Mouse (Mus musculus): ENCODE measurements around the gene Lrrc28. TPM values are rescaled to one million over a fixed set of nuclear protein-coding genes. Genes with fewer than 3 reads are reported as not detected.

Lrrc28 gene
- total and polyA plus RNA-seq, 2 experiments from 2014 or later, result 25.8 to 61.4 TPM

DNA sequence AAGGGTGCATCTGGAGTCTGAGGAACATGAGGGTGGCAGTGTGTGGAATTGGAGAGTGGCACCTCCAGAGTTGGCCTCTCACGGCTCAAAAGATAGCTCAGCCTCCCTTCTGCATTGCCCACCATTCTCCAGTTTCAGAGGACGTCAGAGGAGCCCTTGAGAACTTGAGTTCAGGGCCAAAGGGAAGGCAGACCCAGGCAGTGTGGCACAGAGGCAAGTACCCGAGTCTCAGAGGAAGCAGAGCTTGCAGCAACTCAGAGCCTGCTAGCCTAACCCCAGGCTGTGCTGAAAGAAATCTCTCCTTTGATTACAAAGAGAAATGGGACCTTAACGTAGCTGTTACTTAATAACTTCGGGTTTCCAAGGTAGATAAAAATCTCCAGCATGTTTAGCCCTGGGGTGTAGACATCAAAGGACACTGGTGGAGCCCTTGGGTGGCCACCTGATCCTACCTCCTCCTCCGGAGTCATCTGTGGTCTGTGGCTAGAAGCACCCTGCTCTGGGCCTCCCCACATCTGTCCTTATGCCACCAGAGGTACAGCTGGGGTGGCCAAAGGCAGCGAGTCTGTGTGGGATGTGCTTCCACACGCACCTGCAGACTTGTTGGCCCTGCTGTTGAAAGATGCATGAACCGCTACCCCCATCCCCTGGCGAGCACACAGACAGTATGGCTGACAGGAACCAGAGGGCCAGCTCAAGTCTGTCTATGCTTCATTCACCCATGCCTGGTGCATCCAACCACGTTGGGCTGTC, 144.8 kb downstream of the Lrrc28 start:
- H3K27ac ChIP-seq (ENCODE audit: low read depth, low read length), result no peak overlapping the region
- H3K9me3 ChIP-seq (ENCODE audit: low read length), result no peaks in the 10 kb centered on the region
- ATAC-seq (ENCODE audit: low FRiP score), result no peak
- TF ChIP-seq CTCF (IDR thresholded peaks at IDR 0.05), result no peak
- H3K4me1 ChIP-seq (ENCODE audit: insufficient read depth, low read length), result 0 out of 2 replicates have a peak, but pooled peaks cover 3% of the 10 kb centered on the region
- H3K36me3 ChIP-seq (ENCODE audit: insufficient read depth, low read length), result no peaks in the 10 kb centered on the region
- no peak overlapping the region for H3K4me2 ChIP-seq (ENCODE audit: low read depth, low read length, poor library complexity, severe bottlenecking)
- WGBS, result 71% methylated on average over 11 of the region's 11 CpGs
- H3K9ac ChIP-seq (replicated peaks; ENCODE audit: low read length, poor library complexity, severe bottlenecking), result no peak overlapping the region
- no peak overlapping the region for H3K4me3 ChIP-seq (ENCODE audit: low read depth, low read length)
- H3K27me3 ChIP-seq (ENCODE audit: insufficient read depth, low read length), result no peaks in the 10 kb centered on the region
- no peak for DNase-seq (ENCODE audit: low spot score)

DNA sequence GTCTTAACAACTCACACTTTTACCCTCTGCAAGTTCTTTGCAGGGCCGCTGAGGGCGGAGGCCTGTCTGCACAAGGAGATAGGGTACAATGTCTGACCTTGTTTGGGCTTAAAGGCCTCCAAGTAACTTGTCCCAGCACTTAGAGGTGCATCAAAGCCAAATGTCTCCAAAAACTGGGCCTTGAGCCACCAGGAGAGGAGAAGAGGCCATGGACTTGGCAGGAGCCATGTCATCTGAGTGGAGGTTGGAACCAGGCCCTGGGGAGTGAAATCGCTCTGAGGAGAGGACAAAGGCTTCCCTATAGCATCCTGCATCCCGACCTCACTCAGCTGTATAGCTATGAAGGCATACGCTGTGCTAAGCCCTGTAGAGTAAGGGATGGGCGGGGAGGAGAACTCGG, 145.6 kb downstream of the Lrrc28 start:
- Histone ChIP-seq H3K9ac (replicated peaks; ENCODE audit: low read length, poor library complexity, severe bottlenecking) (no peak overlapping the region), H3K4me2 (ENCODE audit: low read depth, low read length, poor library complexity, severe bottlenecking) (no peak overlapping the region), H3K27ac (ENCODE audit: low read depth, low read length) (no peak overlapping the region), H3K9me3 (ENCODE audit: low read length) (no peaks in the 10 kb centered on the region), H3K4me3 (ENCODE audit: low read depth, low read length) (no peak overlapping the region), H3K4me1 (ENCODE audit: insufficient read depth, low read length) (peaks cover 5% of the 10 kb centered on the region; the same call in 1 of the 2 replicates), H3K27me3 (ENCODE audit: insufficient read depth, low read length) (no peaks in the 10 kb centered on the region), H3K36me3 (ENCODE audit: insufficient read depth, low read length) (no peaks in the 10 kb centered on the region)
- ATAC-seq (ENCODE audit: low FRiP score) (no peak), DNase-seq (ENCODE audit: low spot score) (no peak)
- WGBS, result 86% methylated on average over 7 of the region's 7 CpGs
- TF ChIP-seq CTCF (IDR thresholded peaks at IDR 0.05), result no peak

DNA sequence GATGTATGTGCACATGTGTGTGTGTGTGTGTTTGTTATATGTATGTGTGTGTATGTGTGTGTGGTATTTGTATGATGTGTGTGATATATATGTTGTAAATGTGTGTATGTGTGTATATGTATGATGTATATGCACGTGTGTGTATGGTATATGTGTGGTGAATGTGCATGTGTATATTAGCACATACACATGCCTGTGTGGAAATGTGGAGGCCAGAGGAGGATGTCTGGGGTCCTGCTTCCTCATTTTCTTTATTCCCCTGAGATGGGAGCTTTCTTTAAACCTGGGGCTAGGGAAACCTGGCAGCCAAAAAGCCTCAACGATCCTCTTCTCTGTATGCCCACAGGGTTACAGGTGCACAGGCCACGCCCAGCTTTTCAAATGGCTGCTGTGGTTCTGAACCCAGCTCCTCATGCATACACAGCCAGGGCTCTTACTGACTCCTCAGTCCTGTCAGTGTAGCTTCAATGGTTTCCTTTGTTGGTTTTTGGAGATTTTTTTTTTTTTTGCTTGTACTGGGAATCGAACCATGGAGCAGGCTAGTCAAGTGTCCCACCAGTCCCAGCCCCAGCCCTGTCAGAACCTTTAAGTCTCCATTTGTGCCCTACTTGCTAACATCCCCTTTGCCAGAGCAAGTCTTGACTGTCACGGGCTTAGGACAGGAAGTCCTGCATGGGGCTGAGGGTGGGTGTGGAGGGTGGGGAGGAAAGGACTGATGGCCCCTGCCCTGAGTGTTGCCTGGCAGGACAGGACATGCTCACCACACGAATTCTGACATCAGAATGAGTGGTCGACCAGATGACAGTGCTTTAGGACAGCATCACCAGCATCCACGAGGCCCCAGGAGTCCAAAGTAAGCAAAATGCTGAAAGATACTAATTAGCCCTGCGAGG, 151.0 kb downstream of the Lrrc28 start:
- no peaks in the 10 kb centered on the region for H3K36me3 ChIP-seq (ENCODE audit: insufficient read depth, low read length)
- ATAC-seq (ENCODE audit: low FRiP score) (no peak), DNase-seq (ENCODE audit: low spot score) (no peak)
- peaks cover 3% of the 10 kb centered on the region; the same call in 1 of the 2 replicates for H3K4me1 ChIP-seq (ENCODE audit: insufficient read depth, low read length)
- no peak overlapping the region for H3K9ac ChIP-seq (replicated peaks; ENCODE audit: low read length, poor library complexity, severe bottlenecking)
- no peak overlapping the region for H3K4me2 ChIP-seq (ENCODE audit: low read depth, low read length, poor library complexity, severe bottlenecking)
- H3K27me3 ChIP-seq (ENCODE audit: insufficient read depth, low read length), result no peaks in the 10 kb centered on the region
- H3K9me3 ChIP-seq (ENCODE audit: low read length), result no peaks in the 10 kb centered on the region
- 67% methylated on average over 9 of the region's 9 CpGs for WGBS
- no peak for TF ChIP-seq CTCF (IDR thresholded peaks at IDR 0.05)
- no peak overlapping the region for H3K27ac ChIP-seq (ENCODE audit: low read depth, low read length)
- H3K4me3 ChIP-seq (ENCODE audit: low read depth, low read length), result no peak overlapping the region

DNA sequence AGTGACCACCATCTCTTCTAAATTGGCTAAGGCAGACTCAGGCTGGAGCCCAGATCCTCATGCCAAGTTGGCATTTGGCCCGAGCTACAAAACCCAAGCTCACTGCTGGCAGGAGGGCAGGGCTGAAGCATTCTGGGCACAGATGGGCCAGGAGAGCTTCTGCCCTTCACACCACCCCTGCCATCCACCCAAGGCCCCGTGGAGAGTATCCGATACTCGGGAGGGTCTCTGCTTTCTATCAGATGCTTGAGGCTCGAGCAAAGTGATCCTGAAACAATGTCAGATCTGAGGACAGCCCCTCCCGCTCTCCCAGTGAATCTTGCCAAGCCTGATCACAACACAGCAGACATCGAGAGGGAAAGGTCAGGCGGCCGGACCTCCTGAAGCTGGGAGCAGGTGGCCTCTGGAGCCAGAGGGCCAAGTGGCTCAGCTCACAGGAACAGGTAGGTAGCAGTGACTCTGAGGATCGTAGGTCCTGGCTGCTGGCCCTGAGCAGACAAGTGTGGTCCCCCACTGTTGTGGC, 157.1 kb downstream of the Lrrc28 start:
- no peaks in the 10 kb centered on the region for H3K27me3 ChIP-seq (ENCODE audit: insufficient read depth, low read length)
- ATAC-seq (ENCODE audit: low FRiP score) (peak; percentile 52; the same call in 1 of the 2 replicates), DNase-seq (ENCODE audit: low spot score) (peak; percentile 90)
- no peaks in the 10 kb centered on the region for H3K4me1 ChIP-seq (ENCODE audit: insufficient read depth, low read length)
- no peak overlapping the region for H3K9ac ChIP-seq (replicated peaks; ENCODE audit: low read length, poor library complexity, severe bottlenecking)
- no peaks in the 10 kb centered on the region for H3K9me3 ChIP-seq (ENCODE audit: low read length)
- no peaks in the 10 kb centered on the region for H3K36me3 ChIP-seq (ENCODE audit: insufficient read depth, low read length)
- TF ChIP-seq CTCF (IDR thresholded peaks at IDR 0.05), result no peak
- no peak overlapping the region for H3K4me2 ChIP-seq (ENCODE audit: low read depth, low read length, poor library complexity, severe bottlenecking)
- H3K4me3 ChIP-seq (ENCODE audit: low read depth, low read length), result no peak overlapping the region
- H3K27ac ChIP-seq (ENCODE audit: low read depth, low read length), result no peak overlapping the region
- 78% methylated on average over 10 of the region's 10 CpGs for WGBS

DNA sequence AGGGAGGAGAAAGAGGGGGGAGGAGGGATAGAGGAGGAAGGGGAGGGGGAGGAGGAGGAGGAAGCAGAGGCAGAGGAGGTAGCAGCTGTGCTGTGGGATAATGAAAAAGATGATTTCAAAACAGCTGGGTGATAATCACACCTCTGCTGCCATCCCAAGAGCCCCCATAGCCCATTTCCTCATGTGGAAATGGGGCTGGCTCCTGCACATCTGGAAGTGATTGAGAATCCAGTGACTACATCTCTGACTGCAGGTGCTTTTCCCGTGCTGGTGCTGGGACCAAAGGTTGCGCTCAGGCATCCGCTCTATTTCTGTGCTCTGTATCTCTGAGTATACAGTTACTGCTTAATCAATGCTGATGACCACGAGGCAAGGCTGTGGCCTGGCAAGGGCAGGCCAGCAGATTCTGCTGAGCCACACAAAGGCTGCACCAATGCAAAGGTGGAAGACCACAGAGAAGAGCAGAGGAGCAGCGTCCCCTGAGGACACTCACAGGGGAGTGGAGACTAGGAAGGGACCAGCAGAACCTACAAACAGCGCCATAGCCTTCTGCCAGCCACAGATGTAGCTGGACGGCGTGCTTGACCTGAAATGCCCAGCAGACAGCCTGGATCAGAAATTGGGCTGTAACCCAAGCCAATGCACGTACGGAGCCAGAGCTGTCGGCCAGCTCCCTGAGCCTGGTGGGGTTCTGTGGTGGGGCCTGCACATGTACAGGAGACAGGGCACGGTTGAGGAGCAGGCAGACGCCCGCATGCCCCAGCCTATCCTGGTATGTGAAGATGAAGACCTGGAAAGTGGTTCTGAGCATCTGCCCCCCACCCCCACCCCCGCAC, 157.9 kb downstream of the Lrrc28 start:
- Histone ChIP-seq H3K4me2 (ENCODE audit: low read depth, low read length, poor library complexity, severe bottlenecking) (no peak overlapping the region), H3K4me3 (ENCODE audit: low read depth, low read length) (no peak overlapping the region), H3K4me1 (ENCODE audit: insufficient read depth, low read length) (no peaks in the 10 kb centered on the region), H3K36me3 (ENCODE audit: insufficient read depth, low read length) (no peaks in the 10 kb centered on the region), H3K9me3 (ENCODE audit: low read length) (no peaks in the 10 kb centered on the region), H3K27ac (ENCODE audit: low read depth, low read length) (no peak overlapping the region), H3K9ac (replicated peaks; ENCODE audit: low read length, poor library complexity, severe bottlenecking) (no peak overlapping the region), H3K27me3 (ENCODE audit: insufficient read depth, low read length) (no peaks in the 10 kb centered on the region)
- DNase-seq (ENCODE audit: low spot score), result peak; percentile 31
- WGBS, result 85% methylated on average over 15 of the region's 15 CpGs
- 0 out of 2 replicates have a peak, but pooled peaks have one; percentile 25 for ATAC-seq (ENCODE audit: low FRiP score)
- no peak for TF ChIP-seq CTCF (IDR thresholded peaks at IDR 0.05)
